Mouse (Mus musculus): ENCODE measurements at regions not wholly inside any gene's neighbourhood (a gene's known extent, or its start where the extent isn't known, plus 50 kb on each side); places are given as distances from the start of the nearest gene placed in this dataset.

- no peaks in the 10 kb centered on the region for H3K36me3 ChIP-seq (ENCODE audit: control insufficient read depth, insufficient read depth)
- TF ChIP-seq POLR2A (IDR thresholded peaks at IDR 0.05; ENCODE audit: insufficient read length, low read depth) (no peak), TCF12 (IDR thresholded peaks at IDR 0.05; ENCODE audit: insufficient read depth, poor library complexity, severe bottlenecking) (no peak), REST (IDR thresholded peaks at IDR 0.05; ENCODE audit: insufficient read depth, insufficient read length) (no peak), TCF3 (IDR thresholded peaks at IDR 0.05; ENCODE audit: insufficient read length, low read depth) (no peak), SRF (IDR thresholded peaks at IDR 0.05; ENCODE audit: control insufficient read depth, insufficient read length, low read depth) (no peak), MYOD1 (IDR thresholded peaks at IDR 0.05; ENCODE audit: control insufficient read depth in 1 of 3, insufficient read length in 2 of 3, low read depth in 2 of 3) (no peak), MAX (IDR thresholded peaks at IDR 0.05; ENCODE audit: low read depth) (no peak), USF1 (IDR thresholded peaks at IDR 0.05; ENCODE audit: low read depth) (no peak), POLR2AphosphoS2 (IDR thresholded peaks at IDR 0.05; ENCODE audit: insufficient read length, low read depth) (no peak), E2F4 (IDR thresholded peaks at IDR 0.05; ENCODE audit: insufficient read depth) (no peak), MYOG (IDR thresholded peaks at IDR 0.05; ENCODE audit: control insufficient read depth in 1 of 3, insufficient read depth in 1 of 3, insufficient read length in 2 of 3, low read depth in 2 of 3) (no peak), CEBPB (IDR thresholded peaks at IDR 0.05; ENCODE audit: insufficient read depth, poor library complexity, severe bottlenecking) (no peak)
- H3K79me2 ChIP-seq (ENCODE audit: control insufficient read depth, insufficient read depth) = no peaks in the 10 kb centered on the region
- no peaks in the 10 kb centered on the region for H3K27me3 ChIP-seq (ENCODE audit: control insufficient read depth, insufficient read depth, insufficient read length)
- no peak overlapping the region for H3ac ChIP-seq (ENCODE audit: control insufficient read depth, insufficient read length)
- H3K4me2 ChIP-seq (ENCODE audit: low read depth) = no peak overlapping the region
- H3K4me3 ChIP-seq = no peak overlapping the region
These were observed 397.9 kb downstream of the Rpl36a-ps1 start for GRCm38 (mm10) chr14:98596252-98596651.

GRCm38 (mm10) chr14:98589846-98590245, 404.3 kb downstream of the Rpl36a-ps1 start:
- Histone ChIP-seq H3K79me2 (ENCODE audit: control insufficient read depth, insufficient read depth) (no peaks in the 10 kb centered on the region), H3K4me3 (no peak overlapping the region), H3ac (ENCODE audit: control insufficient read depth, insufficient read length) (no peak overlapping the region), H3K4me2 (ENCODE audit: low read depth) (no peak overlapping the region), H3K27me3 (ENCODE audit: control insufficient read depth, insufficient read depth, insufficient read length) (no peaks in the 10 kb centered on the region), H3K36me3 (ENCODE audit: control insufficient read depth, insufficient read depth) (no peaks in the 10 kb centered on the region)
- TF ChIP-seq TCF3 (IDR thresholded peaks at IDR 0.05; ENCODE audit: insufficient read length, low read depth) = no peak
- TF ChIP-seq REST (IDR thresholded peaks at IDR 0.05; ENCODE audit: insufficient read depth, insufficient read length) = no peak
- TF ChIP-seq POLR2AphosphoS2 (IDR thresholded peaks at IDR 0.05; ENCODE audit: insufficient read length, low read depth) = no peak
- TF ChIP-seq TCF12 (IDR thresholded peaks at IDR 0.05; ENCODE audit: insufficient read depth, poor library complexity, severe bottlenecking) = no peak
- no peak for TF ChIP-seq MAX (IDR thresholded peaks at IDR 0.05; ENCODE audit: low read depth)

- H3ac ChIP-seq (ENCODE audit: control insufficient read depth, insufficient read length) = no peak overlapping the region
- H3K36me3 ChIP-seq (ENCODE audit: control insufficient read depth, insufficient read depth) = no peaks in the 10 kb centered on the region
- no peak overlapping the region for H3K4me3 ChIP-seq
- TF ChIP-seq POLR2A (IDR thresholded peaks at IDR 0.05; ENCODE audit: insufficient read length, low read depth) (no peak), MAX (IDR thresholded peaks at IDR 0.05; ENCODE audit: low read depth) (no peak), MYOD1 (IDR thresholded peaks at IDR 0.05; ENCODE audit: control insufficient read depth in 1 of 3, insufficient read length in 2 of 3, low read depth in 2 of 3) (no peak), TCF3 (IDR thresholded peaks at IDR 0.05; ENCODE audit: insufficient read length, low read depth) (no peak), SRF (IDR thresholded peaks at IDR 0.05; ENCODE audit: control insufficient read depth, insufficient read length, low read depth) (no peak), USF1 (IDR thresholded peaks at IDR 0.05; ENCODE audit: low read depth) (no peak), POLR2AphosphoS2 (IDR thresholded peaks at IDR 0.05; ENCODE audit: insufficient read length, low read depth) (no peak), REST (IDR thresholded peaks at IDR 0.05; ENCODE audit: insufficient read depth, insufficient read length) (no peak), CEBPB (IDR thresholded peaks at IDR 0.05; ENCODE audit: insufficient read depth, poor library complexity, severe bottlenecking) (no peak), TCF12 (IDR thresholded peaks at IDR 0.05; ENCODE audit: insufficient read depth, poor library complexity, severe bottlenecking) (no peak), MYOG (IDR thresholded peaks at IDR 0.05; ENCODE audit: control insufficient read depth in 1 of 3, insufficient read depth in 1 of 3, insufficient read length in 2 of 3, low read depth in 2 of 3) (no peak), E2F4 (IDR thresholded peaks at IDR 0.05; ENCODE audit: insufficient read depth) (no peak)
- H3K27me3 ChIP-seq (ENCODE audit: control insufficient read depth, insufficient read depth, insufficient read length) = no peaks in the 10 kb centered on the region
- no peak overlapping the region for H3K4me2 ChIP-seq (ENCODE audit: low read depth)
- H3K79me2 ChIP-seq (ENCODE audit: control insufficient read depth, insufficient read depth) = no peaks in the 10 kb centered on the region
These were observed 402.1 kb upstream of the Dach1 start for GRCm38 (mm10) chr14:98571644-98572043.

GRCm38 (mm10) chr14:98562002-98562401, 392.4 kb upstream of the Dach1 start:
- Histone ChIP-seq H3K4me3 (no peak overlapping the region), H3K27me3 (ENCODE audit: control insufficient read depth, insufficient read depth, insufficient read length) (no peaks in the 10 kb centered on the region), H3K79me2 (ENCODE audit: control insufficient read depth, insufficient read depth) (no peaks in the 10 kb centered on the region), H3K4me2 (ENCODE audit: low read depth) (no peak overlapping the region), H3K36me3 (ENCODE audit: control insufficient read depth, insufficient read depth) (no peaks in the 10 kb centered on the region), H3ac (ENCODE audit: control insufficient read depth, insufficient read length) (no peak overlapping the region)
- TF ChIP-seq USF1 (IDR thresholded peaks at IDR 0.05; ENCODE audit: low read depth) (no peak), CEBPB (IDR thresholded peaks at IDR 0.05; ENCODE audit: insufficient read depth, poor library complexity, severe bottlenecking) (no peak), MYOD1 (IDR thresholded peaks at IDR 0.05; ENCODE audit: control insufficient read depth in 1 of 3, insufficient read length in 2 of 3, low read depth in 2 of 3) (no peak), POLR2AphosphoS2 (IDR thresholded peaks at IDR 0.05; ENCODE audit: insufficient read length, low read depth) (no peak)

GRCm38 (mm10) chr14:98539792-98540191, 370.2 kb upstream of the Dach1 start:
- H3K27me3 ChIP-seq (ENCODE audit: control insufficient read depth, insufficient read depth, insufficient read length) = no peaks in the 10 kb centered on the region
- H3K4me3 ChIP-seq = no peak overlapping the region
- H3ac ChIP-seq (ENCODE audit: control insufficient read depth, insufficient read length) = no peak overlapping the region
- no peaks in the 10 kb centered on the region for H3K79me2 ChIP-seq (ENCODE audit: control insufficient read depth, insufficient read depth)
- no peak overlapping the region for H3K4me2 ChIP-seq (ENCODE audit: low read depth)
- no peaks in the 10 kb centered on the region for H3K36me3 ChIP-seq (ENCODE audit: control insufficient read depth, insufficient read depth)
- TF ChIP-seq MYOG (IDR thresholded peaks at IDR 0.05; ENCODE audit: control insufficient read depth in 1 of 3, insufficient read depth in 1 of 3, insufficient read length in 2 of 3, low read depth in 2 of 3) (no peak), POLR2A (IDR thresholded peaks at IDR 0.05; ENCODE audit: insufficient read length, low read depth) (no peak), CEBPB (IDR thresholded peaks at IDR 0.05; ENCODE audit: insufficient read depth, poor library complexity, severe bottlenecking) (no peak), MAX (IDR thresholded peaks at IDR 0.05; ENCODE audit: low read depth) (no peak)

All from myocyte (in vitro differentiated cells).